Mouse (Mus musculus): ENCODE results near the gene H6pd. TPM values are rescaled to one million over a fixed set of nuclear protein-coding genes. Genes with fewer than 3 reads are reported as not detected.

Gene H6pd
- total and polyA plus RNA-seq, 2 experiments from 2014 or later: 3.2 to 12.6 TPM

- DNase-seq (ENCODE audit: low spot score) (no peak), ATAC-seq (ENCODE audit: low FRiP score) (no peak)
- H3K36me3 ChIP-seq (ENCODE audit: insufficient read depth, low read length): no peaks in the 10 kb centered on the region
- H3K9me3 ChIP-seq (ENCODE audit: low read length): no peaks in the 10 kb centered on the region
- no peaks in the 10 kb centered on the region for H3K27me3 ChIP-seq (ENCODE audit: insufficient read depth, low read length)
- 57% methylated on average over 9 of the region's 9 CpGs for WGBS
- TF ChIP-seq CTCF (IDR thresholded peaks at IDR 0.05): no peak
- H3K27ac ChIP-seq (ENCODE audit: low read depth, low read length): no peak overlapping the region
- no peak overlapping the region for H3K9ac ChIP-seq (replicated peaks; ENCODE audit: low read length, poor library complexity, severe bottlenecking)
- H3K4me2 ChIP-seq (ENCODE audit: low read depth, low read length, poor library complexity, severe bottlenecking): no peak overlapping the region
- no peaks in the 10 kb centered on the region for H3K4me1 ChIP-seq (ENCODE audit: insufficient read depth, low read length)
- no peak overlapping the region for H3K4me3 ChIP-seq (ENCODE audit: low read depth, low read length)
These were observed 9.3 kb downstream of the H6pd start for GRCm38 (mm10) chr4:149999510-149999900.

- Histone ChIP-seq H3K27ac (ENCODE audit: low read depth, low read length) (no peak overlapping the region), H3K36me3 (ENCODE audit: insufficient read depth, low read length) (no peaks in the 10 kb centered on the region), H3K9me3 (ENCODE audit: low read length) (no peaks in the 10 kb centered on the region), H3K27me3 (ENCODE audit: insufficient read depth, low read length) (no peaks in the 10 kb centered on the region), H3K4me3 (ENCODE audit: low read depth, low read length) (no peak overlapping the region), H3K4me1 (ENCODE audit: insufficient read depth, low read length) (no peaks in the 10 kb centered on the region), H3K4me2 (ENCODE audit: low read depth, low read length, poor library complexity, severe bottlenecking) (no peak overlapping the region), H3K9ac (replicated peaks; ENCODE audit: low read length, poor library complexity, severe bottlenecking) (no peak overlapping the region)
- 90% methylated on average over 14 of the region's 14 CpGs for WGBS
- ATAC-seq (ENCODE audit: low FRiP score) (no peak), DNase-seq (ENCODE audit: low spot score) (no peak)
- TF ChIP-seq CTCF (IDR thresholded peaks at IDR 0.05): no peak
These were observed 9.9 kb downstream of the H6pd start for GRCm38 (mm10) chr4:149998786-149999509.

- WGBS: 82% methylated on average over 10 of the region's 10 CpGs
- no peak overlapping the region for H3K9ac ChIP-seq (replicated peaks; ENCODE audit: low read length, poor library complexity, severe bottlenecking)
- no peaks in the 10 kb centered on the region for H3K9me3 ChIP-seq (ENCODE audit: low read length)
- H3K4me2 ChIP-seq (ENCODE audit: low read depth, low read length, poor library complexity, severe bottlenecking): no peak overlapping the region
- H3K27me3 ChIP-seq (ENCODE audit: insufficient read depth, low read length): no peaks in the 10 kb centered on the region
- DNase-seq (ENCODE audit: low spot score) (no peak), ATAC-seq (ENCODE audit: low FRiP score) (no peak)
- no peak overlapping the region for H3K4me3 ChIP-seq (ENCODE audit: low read depth, low read length)
- no peaks in the 10 kb centered on the region for H3K36me3 ChIP-seq (ENCODE audit: insufficient read depth, low read length)
- TF ChIP-seq CTCF (IDR thresholded peaks at IDR 0.05): no peak
- no peak overlapping the region for H3K27ac ChIP-seq (ENCODE audit: low read depth, low read length)
- H3K4me1 ChIP-seq (ENCODE audit: insufficient read depth, low read length): no peaks in the 10 kb centered on the region
These were observed 10.8 kb downstream of the H6pd start for GRCm38 (mm10) chr4:149997999-149998398.

DNA sequence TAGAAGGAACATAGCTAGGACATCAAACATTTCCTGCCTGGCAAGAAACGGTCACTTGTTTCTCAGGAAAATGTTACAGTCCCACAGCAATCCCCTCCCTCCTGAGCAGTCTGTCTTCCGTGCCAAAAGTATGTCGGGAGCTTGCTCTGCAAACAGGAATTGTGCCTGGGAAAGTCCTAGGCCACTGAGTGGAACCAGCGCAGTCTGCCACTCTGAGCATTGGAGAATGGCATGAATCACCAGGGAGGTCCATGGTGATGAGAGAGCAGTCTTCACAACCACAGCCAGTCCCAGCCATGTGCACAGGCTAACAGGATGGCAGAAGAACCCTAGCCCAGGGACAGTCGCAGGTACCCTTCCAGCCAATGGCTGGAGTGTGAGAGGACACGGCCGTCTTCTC lies 12.4 kb downstream of the H6pd start:
- Histone ChIP-seq H3K4me3 (ENCODE audit: low read depth, low read length) (no peak overlapping the region), H3K27ac (ENCODE audit: low read depth, low read length) (no peak overlapping the region), H3K4me2 (ENCODE audit: low read depth, low read length, poor library complexity, severe bottlenecking) (no peak overlapping the region), H3K4me1 (ENCODE audit: insufficient read depth, low read length) (no peaks in the 10 kb centered on the region), H3K36me3 (ENCODE audit: insufficient read depth, low read length) (no peaks in the 10 kb centered on the region), H3K9ac (replicated peaks; ENCODE audit: low read length, poor library complexity, severe bottlenecking) (no peak overlapping the region), H3K9me3 (ENCODE audit: low read length) (no peaks in the 10 kb centered on the region), H3K27me3 (ENCODE audit: insufficient read depth, low read length) (no peaks in the 10 kb centered on the region)
- ATAC-seq (ENCODE audit: low FRiP score) (no peak), DNase-seq (ENCODE audit: low spot score) (no peak)
- 81% methylated on average over 7 of the region's 7 CpGs for WGBS
- no peak for TF ChIP-seq CTCF (IDR thresholded peaks at IDR 0.05)

DNA sequence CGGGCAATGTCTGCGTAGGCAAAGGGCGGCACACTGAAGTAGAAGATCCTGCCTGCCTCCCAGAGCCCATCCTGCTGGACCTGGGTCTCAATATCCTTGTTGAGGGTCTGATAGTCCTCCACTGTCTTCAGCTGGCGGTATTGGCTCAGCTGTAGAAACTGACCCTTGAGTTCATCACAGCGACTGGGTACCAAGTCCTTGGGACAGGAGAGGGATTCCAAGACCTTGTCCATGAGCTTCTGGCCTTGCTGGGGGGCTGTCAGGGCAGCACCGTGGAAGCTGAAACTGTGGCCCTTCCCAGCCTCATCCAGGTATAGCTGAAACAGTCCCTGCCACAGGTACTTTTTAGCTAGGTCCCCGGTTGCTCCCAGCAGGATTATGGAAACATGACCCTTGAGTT lies 12.9 kb downstream of the H6pd start:
- ATAC-seq (ENCODE audit: low FRiP score) (no peak), DNase-seq (ENCODE audit: low spot score) (no peak)
- TF ChIP-seq CTCF (IDR thresholded peaks at IDR 0.05): no peak
- WGBS: 95% methylated on average over 7 of the region's 7 CpGs
- no peak overlapping the region for H3K9ac ChIP-seq (replicated peaks; ENCODE audit: low read length, poor library complexity, severe bottlenecking)
- no peak overlapping the region for H3K4me3 ChIP-seq (ENCODE audit: low read depth, low read length)
- H3K4me1 ChIP-seq (ENCODE audit: insufficient read depth, low read length): no peaks in the 10 kb centered on the region
- no peaks in the 10 kb centered on the region for H3K36me3 ChIP-seq (ENCODE audit: insufficient read depth, low read length)
- H3K27ac ChIP-seq (ENCODE audit: low read depth, low read length): no peak overlapping the region
- no peak overlapping the region for H3K4me2 ChIP-seq (ENCODE audit: low read depth, low read length, poor library complexity, severe bottlenecking)
- H3K27me3 ChIP-seq (ENCODE audit: insufficient read depth, low read length): no peaks in the 10 kb centered on the region
- H3K9me3 ChIP-seq (ENCODE audit: low read length): no peaks in the 10 kb centered on the region

- no peak overlapping the region for H3K4me3 ChIP-seq (ENCODE audit: low read depth, low read length)
- no peaks in the 10 kb centered on the region; the same call in 1 of the 2 replicates for H3K27me3 ChIP-seq (ENCODE audit: insufficient read depth, low read length)
- H3K27ac ChIP-seq (ENCODE audit: low read depth, low read length): no peak overlapping the region
- DNase-seq (ENCODE audit: low spot score) (no peak), ATAC-seq (ENCODE audit: low FRiP score) (no peak)
- WGBS: 89% methylated on average over 10 of the region's 10 CpGs
- no peak overlapping the region for H3K4me2 ChIP-seq (ENCODE audit: low read depth, low read length, poor library complexity, severe bottlenecking)
- no peaks in the 10 kb centered on the region for H3K36me3 ChIP-seq (ENCODE audit: insufficient read depth, low read length)
- no peaks in the 10 kb centered on the region for H3K9me3 ChIP-seq (ENCODE audit: low read length)
- peaks cover 6% of the 10 kb centered on the region; the same call in 1 of the 2 replicates for H3K4me1 ChIP-seq (ENCODE audit: insufficient read depth, low read length)
- no peak overlapping the region for H3K9ac ChIP-seq (replicated peaks; ENCODE audit: low read length, poor library complexity, severe bottlenecking)
- TF ChIP-seq CTCF (IDR thresholded peaks at IDR 0.05): no peak
These were observed 14.6 kb downstream of the H6pd start for GRCm38 (mm10) chr4:149994218-149994617.
